Mouse (Mus musculus): ENCODE results near the gene Cd5. TPM values are rescaled to one million over a fixed set of nuclear protein-coding genes. Genes with fewer than 3 reads are reported as not detected.

Gene Cd5
- polyA plus RNA-seq, 1 experiment from 2014 or later = not detected

GRCm38 (mm10) chr19:10721064-10721463 is 17.7 kb downstream of the Cd5 start:
- Histone ChIP-seq H3K36me3 (ENCODE audit: control insufficient read depth, insufficient read depth, low read length) (no peaks in the 10 kb centered on the region), H3K9me3 (ENCODE audit: control insufficient read depth, low read length) (no peaks in the 10 kb centered on the region), H3K4me3 (ENCODE audit: low read length) (no peak overlapping the region), H3K9ac (ENCODE audit: low read depth, low read length) (no peak overlapping the region), H3K27me3 (replicated peaks; ENCODE audit: control insufficient read depth, insufficient read depth, low read length) (no peaks in the 10 kb centered on the region), H3K27ac (ENCODE audit: low read length) (no peak overlapping the region), H3K4me2 (ENCODE audit: low read depth, low read length) (no peak overlapping the region), H3K4me1 (ENCODE audit: control insufficient read depth, insufficient read depth, low read length) (peaks cover 12% of the 10 kb centered on the region)
- WGBS = 45% methylated on average over 5 of the region's 5 CpGs
- no peak for ATAC-seq

DNA sequence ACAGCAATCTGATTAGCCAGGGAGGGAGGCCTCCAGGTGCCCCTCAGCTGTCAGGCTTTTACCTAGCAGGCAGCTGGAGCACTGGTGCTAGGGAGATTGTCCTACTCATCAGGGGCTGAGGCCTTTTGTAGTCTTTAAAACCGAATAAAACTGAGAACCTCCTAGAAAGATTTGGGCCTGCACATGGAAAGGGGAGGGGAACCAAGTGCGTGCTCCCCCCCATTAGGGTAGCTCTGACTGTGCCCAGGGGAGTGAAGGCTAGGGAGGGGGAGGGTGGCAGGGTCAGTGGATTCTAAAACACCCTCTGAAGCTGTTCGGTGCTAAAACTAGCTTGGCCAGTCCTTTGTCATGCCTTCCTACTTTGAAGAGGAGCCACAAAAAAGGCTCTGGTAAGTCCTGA is 18.3 kb downstream of the Cd5 start:
- Histone ChIP-seq H3K36me3 (ENCODE audit: control insufficient read depth, insufficient read depth, low read length) (no peaks in the 10 kb centered on the region), H3K27ac (ENCODE audit: low read length) (no peak overlapping the region), H3K4me2 (ENCODE audit: low read depth, low read length) (no peak overlapping the region), H3K9me3 (ENCODE audit: control insufficient read depth, low read length) (no peaks in the 10 kb centered on the region), H3K4me3 (ENCODE audit: low read length) (no peak overlapping the region), H3K27me3 (replicated peaks; ENCODE audit: control insufficient read depth, insufficient read depth, low read length) (no peaks in the 10 kb centered on the region), H3K4me1 (ENCODE audit: control insufficient read depth, insufficient read depth, low read length) (peaks cover 12% of the 10 kb centered on the region), H3K9ac (ENCODE audit: low read depth, low read length) (no peak overlapping the region; the same call in 1 of the 2 replicates)
- WGBS = 30% methylated on average over 3 of the region's 3 CpGs
- no peak for ATAC-seq

DNA sequence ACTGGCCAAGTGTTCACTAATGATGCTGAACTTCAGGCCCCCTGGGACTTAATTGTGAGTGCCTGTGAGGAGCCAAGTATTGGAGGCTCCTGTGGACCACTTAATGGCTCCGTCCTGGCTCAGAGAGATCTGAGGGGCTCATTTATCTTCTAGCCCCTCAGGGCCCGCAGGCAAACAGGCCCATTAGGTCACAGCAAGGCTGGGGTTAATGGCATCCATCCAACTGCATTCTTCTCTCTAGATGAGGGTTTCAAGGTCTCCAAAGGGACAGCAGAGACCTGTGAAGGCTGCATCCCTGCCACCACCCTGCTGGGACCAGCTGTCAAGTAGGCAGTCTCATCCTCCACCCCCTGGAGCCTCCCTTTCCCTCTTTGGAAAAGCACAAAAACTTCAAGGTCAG is 19.1 kb downstream of the Cd5 start:
- 33% methylated on average over 2 of the region's 2 CpGs for WGBS
- ATAC-seq = no peak

DNA sequence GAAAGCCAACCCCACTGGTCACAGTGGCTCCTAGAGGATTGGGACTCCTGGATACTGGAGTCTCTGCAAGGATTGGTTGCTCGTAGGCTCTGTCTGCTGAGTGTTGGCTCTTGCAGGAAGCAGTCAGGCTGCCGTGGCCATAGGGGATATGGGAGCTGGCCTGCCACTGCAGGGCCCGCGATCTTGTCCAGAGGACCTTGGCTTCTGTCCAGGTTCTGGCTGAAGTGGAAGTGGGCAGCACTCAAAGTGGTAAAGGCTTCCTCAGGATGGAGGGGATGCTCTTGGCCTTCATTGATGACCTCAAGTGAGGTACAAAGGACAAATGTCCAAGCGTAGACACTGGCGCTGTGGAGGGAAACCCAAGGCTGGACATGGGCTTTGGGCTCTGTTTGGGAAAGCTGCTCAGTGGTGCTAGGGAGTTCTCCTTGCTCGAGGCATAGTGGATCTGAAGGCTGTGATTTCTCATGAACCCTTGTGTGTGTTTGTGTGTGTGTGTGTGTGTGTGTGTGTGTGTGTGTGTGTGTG is 20.5 kb downstream of the Cd5 start:
- Histone ChIP-seq H3K27ac (ENCODE audit: low read length) (no peak overlapping the region), H3K36me3 (ENCODE audit: control insufficient read depth, insufficient read depth, low read length) (no peaks in the 10 kb centered on the region), H3K4me1 (ENCODE audit: control insufficient read depth, insufficient read depth, low read length) (peaks cover 12% of the 10 kb centered on the region), H3K4me2 (ENCODE audit: low read depth, low read length) (no peak overlapping the region), H3K27me3 (replicated peaks; ENCODE audit: control insufficient read depth, insufficient read depth, low read length) (no peaks in the 10 kb centered on the region), H3K9me3 (ENCODE audit: control insufficient read depth, low read length) (no peaks in the 10 kb centered on the region), H3K4me3 (ENCODE audit: low read length) (no peak overlapping the region), H3K9ac (ENCODE audit: low read depth, low read length) (no peak overlapping the region)
- WGBS = 65% methylated on average over 7 of the region's 7 CpGs
- no peak for ATAC-seq

More for the DNA sequence above, 19.1 kb downstream of the Cd5 start:
- H3K27me3 ChIP-seq (replicated peaks; ENCODE audit: control insufficient read depth, insufficient read depth, low read length) = no peaks in the 10 kb centered on the region
- no peak overlapping the region for H3K4me2 ChIP-seq (ENCODE audit: low read depth, low read length)
- no peak overlapping the region for H3K27ac ChIP-seq (ENCODE audit: low read length)
- H3K9ac ChIP-seq (ENCODE audit: low read depth, low read length) = peak overlapping the region; percentile 9; the same call in 1 of the 2 replicates
- H3K9me3 ChIP-seq (ENCODE audit: control insufficient read depth, low read length) = no peaks in the 10 kb centered on the region
- H3K36me3 ChIP-seq (ENCODE audit: control insufficient read depth, insufficient read depth, low read length) = no peaks in the 10 kb centered on the region
- no peak overlapping the region for H3K4me3 ChIP-seq (ENCODE audit: low read length)
- peaks cover 12% of the 10 kb centered on the region for H3K4me1 ChIP-seq (ENCODE audit: control insufficient read depth, insufficient read depth, low read length)

GRCm38 (mm10) chr19:10715476-10715875 is 23.3 kb downstream of the Cd5 start:
- H3K9ac ChIP-seq (ENCODE audit: low read depth, low read length) = no peak overlapping the region
- H3K4me3 ChIP-seq (ENCODE audit: low read length) = no peak overlapping the region
- H3K4me2 ChIP-seq (ENCODE audit: low read depth, low read length) = no peak overlapping the region
- H3K27me3 ChIP-seq (replicated peaks; ENCODE audit: control insufficient read depth, insufficient read depth, low read length) = no peaks in the 10 kb centered on the region
- H3K9me3 ChIP-seq (ENCODE audit: control insufficient read depth, low read length) = no peaks in the 10 kb centered on the region
- no peak for ATAC-seq
- peaks cover 9% of the 10 kb centered on the region for H3K4me1 ChIP-seq (ENCODE audit: control insufficient read depth, insufficient read depth, low read length)
- no peak overlapping the region for H3K27ac ChIP-seq (ENCODE audit: low read length)
- peaks cover 7% of the 10 kb centered on the region for H3K36me3 ChIP-seq (ENCODE audit: control insufficient read depth, insufficient read depth, low read length)
- WGBS = 89% methylated on average over 6 of the region's 6 CpGs

DNA sequence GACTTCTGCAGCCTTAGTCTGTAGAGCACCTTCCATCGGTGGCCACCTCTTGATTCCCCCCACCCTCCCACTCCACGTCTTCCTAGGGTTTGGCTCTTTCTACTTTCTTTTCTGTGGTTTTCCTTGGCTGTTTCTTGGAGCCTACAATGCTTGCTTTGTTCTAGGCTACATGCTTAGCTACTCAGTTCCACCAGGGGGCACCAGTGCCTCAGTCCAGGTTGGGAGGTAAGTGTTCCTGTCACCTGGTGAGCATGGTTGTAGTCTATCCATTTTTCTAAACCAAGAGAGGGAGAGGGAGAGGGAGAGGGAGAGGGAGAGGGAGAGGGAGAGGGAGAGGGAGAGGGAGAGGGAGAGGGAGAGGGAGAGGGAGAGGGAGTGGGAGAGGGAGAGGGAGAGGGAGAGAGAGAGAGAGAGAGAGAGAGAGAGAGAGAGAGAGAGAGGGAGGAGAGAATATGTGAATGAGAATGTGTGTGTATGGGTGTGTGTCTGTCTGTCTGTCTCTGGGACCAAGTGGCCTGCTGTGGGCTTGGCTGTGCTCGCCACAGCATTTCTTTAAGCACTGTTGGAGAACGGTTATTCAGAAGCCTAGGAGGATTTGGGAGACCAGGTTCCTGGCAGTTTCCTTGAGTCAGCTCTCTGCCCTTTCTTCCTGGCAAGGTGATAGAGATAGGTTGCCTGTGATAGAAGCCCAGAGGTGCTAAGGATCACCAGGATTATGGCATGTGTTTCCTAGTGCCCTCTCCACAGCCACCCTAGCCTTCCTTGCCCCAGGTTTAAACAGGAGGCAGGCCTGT is 23.9 kb downstream of the Cd5 start:
- 46% methylated on average over 4 of the region's 4 CpGs for WGBS
- peak; percentile 37 for ATAC-seq
- Histone ChIP-seq H3K4me1 (ENCODE audit: control insufficient read depth, insufficient read depth, low read length) (peaks cover 3% of the 10 kb centered on the region), H3K27me3 (replicated peaks; ENCODE audit: control insufficient read depth, insufficient read depth, low read length) (no peaks in the 10 kb centered on the region), H3K9ac (ENCODE audit: low read depth, low read length) (no peak overlapping the region), H3K4me2 (ENCODE audit: low read depth, low read length) (no peak overlapping the region), H3K4me3 (ENCODE audit: low read length) (no peak overlapping the region), H3K36me3 (ENCODE audit: control insufficient read depth, insufficient read depth, low read length) (peaks cover 7% of the 10 kb centered on the region), H3K27ac (ENCODE audit: low read length) (no peak overlapping the region), H3K9me3 (ENCODE audit: control insufficient read depth, low read length) (no peaks in the 10 kb centered on the region)

DNA sequence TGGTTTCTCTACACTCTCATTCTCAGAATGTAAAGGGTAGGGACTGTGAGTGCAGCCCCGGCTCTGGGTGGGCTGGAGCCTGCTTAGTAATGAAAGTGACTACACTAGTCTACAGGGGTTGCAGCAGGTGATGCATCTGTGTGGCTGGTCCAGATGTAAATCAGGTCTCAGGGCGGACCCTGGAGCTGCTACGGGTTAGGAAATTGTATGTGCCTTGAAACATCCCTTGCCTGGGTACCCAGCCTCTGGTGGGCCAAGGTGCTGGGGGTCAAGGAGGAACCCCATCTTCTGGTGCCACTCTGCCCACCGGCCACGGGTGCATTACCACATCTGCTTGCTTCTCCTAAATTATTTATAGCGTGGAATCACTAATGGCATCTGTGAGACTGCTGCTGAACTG is 24.6 kb downstream of the Cd5 start:
- H3K9ac ChIP-seq (ENCODE audit: low read depth, low read length) = no peak overlapping the region
- peaks cover 5% of the 10 kb centered on the region for H3K4me1 ChIP-seq (ENCODE audit: control insufficient read depth, insufficient read depth, low read length)
- ATAC-seq = no peak
- 75% methylated on average over 6 of the region's 6 CpGs for WGBS
- no peak overlapping the region for H3K27ac ChIP-seq (ENCODE audit: low read length)
- H3K36me3 ChIP-seq (ENCODE audit: control insufficient read depth, insufficient read depth, low read length) = peaks cover 7% of the 10 kb centered on the region
- no peak overlapping the region for H3K4me2 ChIP-seq (ENCODE audit: low read depth, low read length)
- H3K4me3 ChIP-seq (ENCODE audit: low read length) = no peak overlapping the region
- no peaks in the 10 kb centered on the region for H3K9me3 ChIP-seq (ENCODE audit: control insufficient read depth, low read length)
- H3K27me3 ChIP-seq (replicated peaks; ENCODE audit: control insufficient read depth, insufficient read depth, low read length) = no peaks in the 10 kb centered on the region

DNA sequence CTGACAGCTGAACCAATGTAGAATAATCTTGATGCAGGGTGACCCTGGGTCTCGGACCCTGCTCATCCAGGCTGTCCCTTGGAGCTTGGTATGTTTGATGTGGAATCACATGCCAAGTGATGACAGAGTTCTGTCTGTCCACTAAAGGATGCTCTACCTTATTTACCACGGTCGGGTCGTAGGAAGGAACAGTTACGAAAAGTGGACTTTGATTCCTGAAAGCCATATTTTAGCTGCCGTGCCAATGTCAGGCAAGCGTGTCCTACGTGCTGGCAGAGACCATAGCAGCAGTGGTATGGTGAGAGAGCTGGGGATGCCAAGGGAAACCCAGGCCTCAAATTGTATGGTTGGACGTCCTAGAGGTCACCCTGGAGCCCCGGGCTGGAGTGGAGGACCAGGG is 25.3 kb downstream of the Cd5 start:
- H3K4me1 ChIP-seq (ENCODE audit: control insufficient read depth, insufficient read depth, low read length) = peaks cover 9% of the 10 kb centered on the region
- 90% methylated on average over 10 of the region's 10 CpGs for WGBS
- H3K9ac ChIP-seq (ENCODE audit: low read depth, low read length) = no peak overlapping the region
- H3K36me3 ChIP-seq (ENCODE audit: control insufficient read depth, insufficient read depth, low read length) = peaks cover 7% of the 10 kb centered on the region
- no peaks in the 10 kb centered on the region for H3K27me3 ChIP-seq (replicated peaks; ENCODE audit: control insufficient read depth, insufficient read depth, low read length)
- H3K4me2 ChIP-seq (ENCODE audit: low read depth, low read length) = no peak overlapping the region
- no peak for ATAC-seq
- H3K9me3 ChIP-seq (ENCODE audit: control insufficient read depth, low read length) = no peaks in the 10 kb centered on the region
- H3K27ac ChIP-seq (ENCODE audit: low read length) = no peak overlapping the region
- H3K4me3 ChIP-seq (ENCODE audit: low read length) = no peak overlapping the region

DNA sequence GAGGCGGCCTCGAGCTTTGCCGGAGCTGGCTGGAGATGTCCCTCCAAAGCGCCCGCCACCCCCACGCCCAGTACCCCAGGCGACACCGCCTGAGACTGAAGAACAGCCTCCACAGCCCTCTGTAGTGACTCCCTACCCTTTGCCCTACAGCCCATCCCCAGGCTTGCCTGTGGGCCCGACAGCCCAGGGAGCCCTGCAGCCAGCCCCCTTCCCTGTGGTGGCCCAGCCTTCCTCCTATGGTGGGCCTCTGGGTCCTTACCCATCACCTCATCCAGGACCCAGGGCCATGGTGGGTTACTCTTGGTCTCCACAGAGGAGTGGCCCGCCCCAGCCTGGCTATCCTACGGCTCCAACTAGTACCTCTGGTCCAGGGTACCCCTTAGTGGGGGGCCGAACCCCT is 26.2 kb downstream of the Cd5 start:
- H3K36me3 ChIP-seq (ENCODE audit: control insufficient read depth, insufficient read depth, low read length) = peaks cover 7% of the 10 kb centered on the region
- H3K4me1 ChIP-seq (ENCODE audit: control insufficient read depth, insufficient read depth, low read length) = peaks cover 9% of the 10 kb centered on the region
- no peak overlapping the region for H3K9ac ChIP-seq (ENCODE audit: low read depth, low read length)
- no peak for ATAC-seq
- H3K27ac ChIP-seq (ENCODE audit: low read length) = no peak overlapping the region
- no peak overlapping the region for H3K4me2 ChIP-seq (ENCODE audit: low read depth, low read length)
- no peak overlapping the region for H3K4me3 ChIP-seq (ENCODE audit: low read length)
- no peaks in the 10 kb centered on the region for H3K27me3 ChIP-seq (replicated peaks; ENCODE audit: control insufficient read depth, insufficient read depth, low read length)
- WGBS = 96% methylated on average over 12 of the region's 12 CpGs
- H3K9me3 ChIP-seq (ENCODE audit: control insufficient read depth, low read length) = no peaks in the 10 kb centered on the region
